Mouse (Mus musculus): ENCODE results near the gene Ypel5.

GRCm38 (mm10) chr17:72863226-72863625 is 27.0 kb downstream of the Ypel5 start:
- no peak for TF ChIP-seq CTCF (conservative IDR thresholded peaks at IDR 0.05 in 1 of 2, IDR thresholded peaks at IDR 0.05 in 1 of 2; ENCODE audit: low read depth in 2 of 2, low read length in 2 of 2)
- no peak for TF ChIP-seq POLR2A (IDR thresholded peaks at IDR 0.05; ENCODE audit: low read depth, low read length)
- TF ChIP-seq EP300 (IDR thresholded peaks at IDR 0.05; ENCODE audit: low read length): no peak
- TF ChIP-seq CHD2 (IDR thresholded peaks at IDR 0.05; ENCODE audit: low read length): no peak
- no peak for TF ChIP-seq POLR2AphosphoS2 (IDR thresholded peaks at IDR 0.05; ENCODE audit: low read depth, low read length)
- no peak for TF ChIP-seq NRF1 (IDR thresholded peaks at IDR 0.05; ENCODE audit: low read depth, low read length)
